Mouse (Mus musculus) ES-E14 (cell line): ENCODE data around the gene Zc3h12a.

Experiments
- CHD2 ChIP-seq: IDR thresholded peaks from 2 replicates; pipeline ENCODE4 v1.6.1; 2014; ENCODE audit warnings: mild to moderate bottlenecking, low read depth, low read length, inconsistent platforms
- HCFC1 ChIP-seq: IDR thresholded peaks from 2 replicates; pipeline ENCODE4 v1.6.1; 2012; ENCODE audit warnings: low read length, inconsistent platforms, borderline replicate concordance; ENCODE audit not compliant: insufficient read depth
- ZC3H11A ChIP-seq: IDR thresholded peaks from 2 replicates; pipeline ENCODE4 v1.6.1; 2012; ENCODE audit warnings: low read depth, mild to moderate bottlenecking, inconsistent platforms, low read length, borderline replicate concordance
- ZNF384 ChIP-seq: IDR thresholded peaks from 2 replicates; pipeline ENCODE4 v1.6.1; 2012; ENCODE audit warnings: low read depth, low read length, inconsistent platforms

DNA sequence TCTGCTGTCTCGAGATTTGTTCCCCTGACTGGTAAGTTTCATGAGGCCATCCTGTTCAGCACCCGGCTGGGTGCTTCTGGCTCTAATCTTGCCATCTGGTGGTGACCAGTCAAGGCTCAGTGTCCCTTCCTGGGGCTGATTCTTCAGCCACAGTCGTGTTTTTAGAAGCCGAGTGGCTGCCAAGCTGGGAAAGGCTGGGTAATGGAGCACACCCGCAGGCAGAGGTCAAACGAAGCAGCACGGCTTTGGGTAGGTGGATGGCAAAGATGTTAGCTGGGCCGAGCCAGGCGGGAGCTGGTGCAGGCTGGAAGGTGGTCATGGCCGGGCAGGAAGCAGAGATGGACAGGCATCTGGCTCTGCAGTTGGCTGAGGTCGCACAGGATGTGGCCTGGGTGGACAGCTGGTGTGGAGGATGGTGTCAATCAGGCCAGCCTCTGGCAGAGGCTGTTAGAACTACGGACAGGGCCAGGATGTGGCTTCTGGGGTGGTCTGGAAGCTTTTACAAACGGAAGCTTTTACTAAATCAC, 49.1 kb upstream of the Zc3h12a start:
- TF ChIP-seq CHD2 (no peak), ZNF384 (no peak), HCFC1 (no peak), ZC3H11A (no peak)
